Mouse (Mus musculus): ENCODE results near the gene Sult2a1. TPM values are rescaled to one million over a fixed set of nuclear protein-coding genes. Genes with fewer than 3 reads are reported as not detected.
"Not testable (repeated sequence)": the region's sequence is repeated elsewhere in the genome, so short reads cannot be mapped to it uniquely, and the experiment has no call there.

Gene Sult2a1
- polyA plus RNA-seq (2015; fragmentation: Nextera tagmentation; extraction: Ambion mirVana): not detected in 2 replicates

DNA sequence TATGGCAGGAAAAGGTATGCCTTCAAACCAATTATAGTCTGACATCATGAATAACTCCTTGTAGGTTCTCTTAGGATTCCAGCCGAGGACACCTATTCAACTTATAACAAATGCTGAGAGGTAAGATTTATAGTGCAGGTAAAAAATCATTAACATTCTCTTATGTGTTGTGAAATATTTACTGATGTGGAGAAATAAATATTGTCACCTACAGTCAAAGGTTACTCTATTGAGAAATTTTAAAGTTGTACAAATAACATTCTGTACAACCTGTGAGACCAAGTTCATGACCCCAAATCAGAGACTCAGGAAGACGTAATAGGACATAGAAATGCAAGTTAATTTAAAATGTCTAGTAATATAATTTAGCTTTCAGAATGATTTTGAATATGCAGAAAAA is at the start of gene Sult2a1:
Sult2a1 (minus strand) TSS at position 101 of the 400 bp plus-strand sequence.
- H3K9ac ChIP-seq (ENCODE audit: low read depth, low read length); ATAC-seq; H3K36me3 ChIP-seq (ENCODE audit: control insufficient read depth, insufficient read depth); H3K27ac ChIP-seq (ENCODE audit: low read depth, low read length); H3K4me3 ChIP-seq (ENCODE audit: low read depth, low read length); H3K4me1 ChIP-seq (replicated peaks; ENCODE audit: control insufficient read depth, insufficient read depth, low read length); H3K27me3 ChIP-seq (replicated peaks; ENCODE audit: control insufficient read depth, insufficient read depth, low read length); H3K9me3 ChIP-seq (ENCODE audit: control insufficient read depth); H3K4me2 ChIP-seq (replicated peaks; ENCODE audit: low read depth): not testable (repeated sequence)
- WGBS: 81% methylated on average over 1 of the region's 2 CpGs

DNA sequence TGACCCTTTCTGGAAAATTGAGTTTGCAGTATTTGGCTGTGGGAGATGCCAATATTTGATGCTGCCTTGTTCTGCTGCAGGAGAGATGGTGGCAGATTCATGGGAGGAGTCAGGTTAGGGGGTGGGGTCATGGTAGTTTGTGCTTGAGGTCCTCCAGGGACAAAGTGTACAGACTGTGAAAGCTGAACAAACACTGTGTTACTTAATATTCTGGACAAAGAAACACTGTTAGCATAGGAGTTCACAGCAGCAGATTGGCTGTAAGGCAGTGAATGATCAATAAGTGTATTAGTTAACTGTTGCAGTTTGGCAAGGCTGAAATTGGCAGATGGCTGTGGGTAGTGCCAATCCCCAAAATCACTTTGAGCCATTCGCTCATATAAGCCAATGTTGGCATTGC is 23.3 kb downstream of the Sult2a1 start:
- no peak overlapping the region for H3K4me3 ChIP-seq (ENCODE audit: low read depth, low read length)
- no peak for ATAC-seq
- H3K4me1 ChIP-seq (replicated peaks; ENCODE audit: control insufficient read depth, insufficient read depth, low read length): no peaks in the 10 kb centered on the region
- no peaks in the 10 kb centered on the region for H3K27me3 ChIP-seq (replicated peaks; ENCODE audit: control insufficient read depth, insufficient read depth, low read length)
- no peaks in the 10 kb centered on the region for H3K36me3 ChIP-seq (ENCODE audit: control insufficient read depth, insufficient read depth)
- H3K9ac ChIP-seq (ENCODE audit: low read depth, low read length): no peak overlapping the region
- no peak for TF ChIP-seq CTCF (IDR thresholded peaks at IDR 0.05; ENCODE audit: low read depth)
- H3K27ac ChIP-seq (ENCODE audit: low read depth, low read length): no peak overlapping the region
- WGBS: 80% methylated on average over 1 of the region's 1 CpGs
- no peak overlapping the region for H3K4me2 ChIP-seq (replicated peaks; ENCODE audit: low read depth)
- no peaks in the 10 kb centered on the region for H3K9me3 ChIP-seq (ENCODE audit: control insufficient read depth)

Other genes starting within 250 kb of the Sult2a1 start
- not detected in 2 replicates for gene Sult2a5, start 213.4 kb downstream of the Sult2a1 start, polyA plus RNA-seq (2015; fragmentation: Nextera tagmentation; extraction: Ambion mirVana)
- not detected in 2 replicates for gene Sult2a2, start 103.9 kb downstream of the Sult2a1 start, polyA plus RNA-seq (2015; fragmentation: Nextera tagmentation; extraction: Ambion mirVana)
- not detected in 2 replicates for gene Sult2a4, start 152.2 kb upstream of the Sult2a1 start, polyA plus RNA-seq (2015; fragmentation: Nextera tagmentation; extraction: Ambion mirVana)

Data from intestine, postnatal 0 days (tissue).